Mouse (Mus musculus): ENCODE results near the gene Tpcn2. TPM values are rescaled to one million over a fixed set of nuclear protein-coding genes. Genes with fewer than 3 reads are reported as not detected.

Tpcn2 gene
- polyA plus RNA-seq, 1 experiment from 2014 or later = 4.6 TPM

DNA sequence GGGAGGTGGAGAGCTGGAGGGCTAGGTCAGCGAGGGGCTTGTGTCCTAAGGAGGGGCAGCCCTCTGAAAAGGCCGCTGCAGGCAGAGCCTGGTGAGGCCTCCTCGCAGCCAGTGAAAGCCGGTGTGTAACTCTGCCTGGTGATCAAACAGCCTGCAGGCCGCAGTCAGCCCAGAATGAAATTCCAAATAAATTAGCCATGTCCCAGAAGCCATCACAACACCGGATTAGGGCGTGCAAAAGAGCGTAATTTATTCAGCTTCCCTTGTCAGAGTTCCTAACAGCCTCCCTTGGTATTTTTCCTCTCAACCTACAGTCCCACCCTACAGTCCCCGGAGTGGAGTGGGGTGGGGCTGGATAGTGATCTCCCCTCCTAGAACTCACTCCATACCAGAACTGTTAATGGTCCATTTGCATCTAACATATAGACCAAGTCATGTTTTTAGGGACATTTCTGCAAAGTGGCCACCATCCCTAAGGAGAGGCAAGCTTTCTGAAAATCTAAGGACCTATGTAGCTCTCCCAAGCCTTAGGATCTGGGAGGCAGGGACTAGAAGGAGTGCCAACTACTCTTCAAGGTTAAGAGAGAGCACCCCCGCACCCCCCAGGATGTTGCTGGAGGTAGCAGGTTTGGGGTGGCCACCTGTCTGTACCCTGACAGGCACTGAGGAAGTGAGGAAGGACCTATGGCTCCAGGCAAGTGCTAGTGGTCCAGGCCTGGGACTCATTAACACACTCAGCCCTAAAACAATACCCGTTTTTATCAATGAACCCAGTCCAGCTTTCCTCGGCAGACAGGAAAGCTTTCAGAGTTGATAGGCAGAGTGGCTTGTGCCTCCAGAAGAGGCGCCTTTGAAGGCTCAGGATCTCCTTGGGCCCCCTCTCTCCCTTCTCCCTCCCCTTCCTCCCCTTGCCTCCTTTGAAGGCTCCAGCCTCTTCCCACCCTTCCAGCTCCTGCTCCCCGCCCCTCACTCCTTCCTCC lies 71.8 kb downstream of the Tpcn2 start:
- 37% methylated on average over 14 of the region's 14 CpGs for WGBS
- ATAC-seq (replicated peaks; ENCODE audit: insufficient number of reproducible peaks, insufficient read depth, low FRiP score, low read depth) = no peak
- no peaks in the 10 kb centered on the region for H3K9me3 ChIP-seq (replicated peaks)
- no peaks in the 10 kb centered on the region for H3K36me3 ChIP-seq
- no peak overlapping the region for H3K4me2 ChIP-seq
- no peak overlapping the region for H3K27ac ChIP-seq
- no peak overlapping the region for H3K4me3 ChIP-seq
- no peak overlapping the region for H3K9ac ChIP-seq
- H3K27me3 ChIP-seq = no peaks in the 10 kb centered on the region
- peaks cover 23% of the 10 kb centered on the region for H3K4me1 ChIP-seq (replicated peaks)

DNA sequence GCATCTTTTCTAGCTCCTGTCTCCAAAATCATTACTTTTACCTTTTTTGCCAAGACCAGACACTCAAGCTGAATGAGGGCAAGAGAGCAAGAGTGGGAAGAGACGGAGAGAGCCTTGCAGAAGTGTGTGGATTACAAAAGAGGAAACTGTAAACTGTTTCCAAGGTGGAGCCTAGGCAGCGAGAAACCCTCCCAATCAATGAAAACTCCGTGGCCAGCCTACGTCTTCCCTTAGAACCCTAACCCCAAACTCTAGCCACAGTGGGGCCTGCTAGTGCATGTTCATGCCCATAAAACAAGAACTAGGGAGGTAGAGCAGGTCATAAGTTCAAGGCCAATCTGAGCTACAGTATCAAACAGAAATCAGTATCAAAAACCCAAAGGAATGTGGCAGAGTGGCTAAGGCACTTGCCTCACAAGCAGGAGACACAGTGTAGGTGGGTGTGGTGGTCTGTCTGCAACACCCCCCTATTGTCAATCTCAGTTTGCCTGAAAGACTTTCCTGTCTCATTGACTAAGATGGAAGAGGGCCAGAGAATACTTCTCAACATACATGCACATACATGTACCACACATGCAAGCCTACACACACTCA lies 73.2 kb downstream of the Tpcn2 start:
- ATAC-seq (replicated peaks; ENCODE audit: insufficient number of reproducible peaks, insufficient read depth, low FRiP score, low read depth) = no peak
- 74% methylated on average over 4 of the region's 4 CpGs for WGBS

GRCm38 (mm10) chr7:145208006-145208405 lies 75.8 kb downstream of the Tpcn2 start, which contains the start of gene 1810010D01Rik:
1810010D01Rik (minus strand) TSS chr7:145208119.
- peaks cover 26% of the 10 kb centered on the region for H3K4me1 ChIP-seq (replicated peaks)
- no peak for ATAC-seq (replicated peaks; ENCODE audit: insufficient number of reproducible peaks, insufficient read depth, low FRiP score, low read depth)
- WGBS = 89% methylated on average over 4 of the region's 4 CpGs

More for the DNA sequence above, 73.2 kb downstream of the Tpcn2 start:
- Histone ChIP-seq H3K27ac (no peak overlapping the region), H3K27me3 (no peaks in the 10 kb centered on the region), H3K4me3 (no peak overlapping the region), H3K9ac (no peak overlapping the region), H3K36me3 (no peaks in the 10 kb centered on the region), H3K4me2 (no peak overlapping the region), H3K4me1 (replicated peaks) (peaks cover 26% of the 10 kb centered on the region), H3K9me3 (replicated peaks) (no peaks in the 10 kb centered on the region)

GRCm38 (mm10) chr7:145206801-145207200 lies 77.0 kb downstream of the Tpcn2 start:
- Histone ChIP-seq H3K4me2 (peak overlapping the region; percentile 52), H3K4me3 (no peak overlapping the region), H3K9ac (peak overlapping the region; percentile 49), H3K9me3 (replicated peaks) (no peaks in the 10 kb centered on the region), H3K4me1 (replicated peaks) (peaks cover 24% of the 10 kb centered on the region), H3K27ac (peak overlapping the region; percentile 91), H3K27me3 (no peaks in the 10 kb centered on the region), H3K36me3 (no peaks in the 10 kb centered on the region)
- WGBS = 71% methylated on average over 6 of the region's 6 CpGs
- ATAC-seq (replicated peaks; ENCODE audit: insufficient number of reproducible peaks, insufficient read depth, low FRiP score, low read depth) = no peak

More at GRCm38 (mm10) chr7:145208006-145208405, 75.8 kb downstream of the Tpcn2 start, which contains the start of gene 1810010D01Rik:
- Histone ChIP-seq H3K36me3 (no peaks in the 10 kb centered on the region), H3K9ac (peak within 1 kb of the TSS; percentile 49; the same call in 1 of the 2 replicates), H3K4me2 (no peak within 1 kb of the TSS), H3K27ac (peak within 1 kb of the TSS; percentile 91), H3K4me3 (no peak within 1 kb of the TSS), H3K9me3 (replicated peaks) (no peaks in the 10 kb centered on the region), H3K27me3 (no peaks in the 10 kb centered on the region)

GRCm38 (mm10) chr7:145206056-145206610 lies 77.7 kb downstream of the Tpcn2 start:
- ATAC-seq (replicated peaks; ENCODE audit: insufficient number of reproducible peaks, insufficient read depth, low FRiP score, low read depth) = peak; percentile 83
- Histone ChIP-seq H3K4me3 (peak overlapping the region; percentile 28), H3K9me3 (replicated peaks) (no peaks in the 10 kb centered on the region), H3K4me1 (replicated peaks) (peaks cover 20% of the 10 kb centered on the region), H3K27ac (peak overlapping the region; percentile 91), H3K36me3 (no peaks in the 10 kb centered on the region), H3K27me3 (no peaks in the 10 kb centered on the region), H3K9ac (peak overlapping the region; percentile 49), H3K4me2 (peak overlapping the region; percentile 52)
- 1% methylated on average over 34 of the region's 34 CpGs for WGBS

DNA sequence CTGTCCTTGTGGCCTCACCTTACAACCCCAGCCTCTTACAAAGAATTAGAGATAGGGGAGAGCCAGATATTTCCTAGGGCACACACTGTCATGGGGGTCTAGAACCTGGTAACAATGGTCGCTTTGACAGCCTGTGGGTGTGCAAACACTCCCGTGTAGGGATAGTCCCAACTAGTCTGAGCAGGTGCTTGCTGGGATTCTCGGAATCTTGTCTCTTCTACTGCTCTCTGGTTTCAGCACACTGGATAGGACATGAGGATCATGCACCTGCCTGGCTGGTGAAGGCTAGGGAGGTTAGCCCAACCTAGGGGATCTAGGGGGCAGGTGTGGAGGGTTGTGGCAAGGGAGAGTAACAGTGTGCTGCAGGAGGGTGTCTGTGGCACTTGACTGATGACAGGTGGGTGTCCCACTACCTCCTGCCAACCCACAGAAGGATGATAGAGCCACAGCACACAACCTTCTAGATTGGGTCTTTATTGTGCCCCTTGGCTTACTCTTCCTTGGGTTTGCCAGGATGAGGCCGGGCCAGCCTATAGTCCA lies 78.4 kb downstream of the Tpcn2 start:
- H3K36me3 ChIP-seq = no peaks in the 10 kb centered on the region
- H3K4me1 ChIP-seq (replicated peaks) = peaks cover 20% of the 10 kb centered on the region
- H3K27me3 ChIP-seq = no peaks in the 10 kb centered on the region
- H3K4me3 ChIP-seq = no peak overlapping the region
- H3K9me3 ChIP-seq (replicated peaks) = no peaks in the 10 kb centered on the region
- no peak overlapping the region for H3K4me2 ChIP-seq
- H3K9ac ChIP-seq = peak overlapping the region; percentile 49; the same call in 1 of the 2 replicates
- 83% methylated on average over 4 of the region's 4 CpGs for WGBS
- no peak for ATAC-seq (replicated peaks; ENCODE audit: insufficient number of reproducible peaks, insufficient read depth, low FRiP score, low read depth)
- H3K27ac ChIP-seq = peak overlapping the region; percentile 91

DNA sequence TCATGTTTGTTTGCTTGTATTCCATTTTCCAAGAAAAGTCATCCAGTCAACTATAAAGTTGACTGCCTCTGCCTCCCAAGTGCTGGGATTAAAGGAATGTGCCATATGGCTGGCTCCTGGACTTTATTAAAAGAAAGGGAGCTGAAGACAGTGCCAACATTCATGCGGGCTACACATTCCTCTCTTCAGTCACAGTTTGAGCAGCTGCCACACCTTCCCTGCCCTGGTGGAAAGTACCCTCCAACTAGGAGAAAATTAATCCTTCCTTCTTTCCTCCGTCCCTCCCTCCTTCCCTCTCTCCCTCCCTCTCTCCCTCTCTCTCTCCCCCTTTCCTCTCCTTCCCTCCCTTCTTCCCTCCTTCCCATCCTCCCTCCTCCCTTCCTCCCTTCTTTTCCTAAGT lies 84.1 kb downstream of the Tpcn2 start:
- Histone ChIP-seq H3K4me2 (no peak overlapping the region), H3K27ac (peak overlapping the region; percentile 89), H3K9ac (no peak overlapping the region), H3K9me3 (replicated peaks) (no peaks in the 10 kb centered on the region), H3K36me3 (no peaks in the 10 kb centered on the region), H3K4me1 (replicated peaks) (peaks cover 45% of the 10 kb centered on the region), H3K27me3 (no peaks in the 10 kb centered on the region), H3K4me3 (no peak overlapping the region)
- 36% methylated on average over 2 of the region's 2 CpGs for WGBS
- ATAC-seq (replicated peaks; ENCODE audit: insufficient number of reproducible peaks, insufficient read depth, low FRiP score, low read depth) = no peak

GRCm38 (mm10) chr7:145198223-145198714 lies 85.5 kb downstream of the Tpcn2 start:
- H3K4me2 ChIP-seq = peak overlapping the region; percentile 34
- H3K36me3 ChIP-seq = no peaks in the 10 kb centered on the region
- H3K27ac ChIP-seq = peak overlapping the region; percentile 89
- peak; percentile 74 for ATAC-seq (replicated peaks; ENCODE audit: insufficient number of reproducible peaks, insufficient read depth, low FRiP score, low read depth)
- WGBS = 11% methylated on average over 4 of the region's 4 CpGs
- no peaks in the 10 kb centered on the region for H3K27me3 ChIP-seq
- no peak overlapping the region for H3K9ac ChIP-seq
- H3K4me3 ChIP-seq = no peak overlapping the region
- peaks cover 54% of the 10 kb centered on the region for H3K4me1 ChIP-seq (replicated peaks)
- no peaks in the 10 kb centered on the region for H3K9me3 ChIP-seq (replicated peaks)

GRCm38 (mm10) chr7:145197711-145198110 lies 86.1 kb downstream of the Tpcn2 start:
- no peak overlapping the region for H3K9ac ChIP-seq
- no peak overlapping the region for H3K4me3 ChIP-seq
- H3K36me3 ChIP-seq = no peaks in the 10 kb centered on the region
- H3K27ac ChIP-seq = peak overlapping the region; percentile 89
- no peak for ATAC-seq (replicated peaks; ENCODE audit: insufficient number of reproducible peaks, insufficient read depth, low FRiP score, low read depth)
- 52% methylated on average over 3 of the region's 3 CpGs for WGBS
- H3K4me1 ChIP-seq (replicated peaks) = peaks cover 54% of the 10 kb centered on the region
- H3K4me2 ChIP-seq = no peak overlapping the region; the same call in 1 of the 2 replicates
- H3K9me3 ChIP-seq (replicated peaks) = no peaks in the 10 kb centered on the region
- no peaks in the 10 kb centered on the region for H3K27me3 ChIP-seq

- Histone ChIP-seq H3K4me2 (no peak overlapping the region), H3K27ac (peak overlapping the region; percentile 89; the same call in 1 of the 2 replicates), H3K4me3 (no peak overlapping the region), H3K36me3 (no peaks in the 10 kb centered on the region), H3K27me3 (no peaks in the 10 kb centered on the region), H3K9me3 (replicated peaks) (no peaks in the 10 kb centered on the region), H3K4me1 (replicated peaks) (peaks cover 54% of the 10 kb centered on the region), H3K9ac (no peak overlapping the region)
- WGBS = 67% methylated on average over 3 of the region's 3 CpGs
- ATAC-seq (replicated peaks; ENCODE audit: insufficient number of reproducible peaks, insufficient read depth, low FRiP score, low read depth) = no peak
These were observed 86.8 kb downstream of the Tpcn2 start for GRCm38 (mm10) chr7:145197042-145197441.

DNA sequence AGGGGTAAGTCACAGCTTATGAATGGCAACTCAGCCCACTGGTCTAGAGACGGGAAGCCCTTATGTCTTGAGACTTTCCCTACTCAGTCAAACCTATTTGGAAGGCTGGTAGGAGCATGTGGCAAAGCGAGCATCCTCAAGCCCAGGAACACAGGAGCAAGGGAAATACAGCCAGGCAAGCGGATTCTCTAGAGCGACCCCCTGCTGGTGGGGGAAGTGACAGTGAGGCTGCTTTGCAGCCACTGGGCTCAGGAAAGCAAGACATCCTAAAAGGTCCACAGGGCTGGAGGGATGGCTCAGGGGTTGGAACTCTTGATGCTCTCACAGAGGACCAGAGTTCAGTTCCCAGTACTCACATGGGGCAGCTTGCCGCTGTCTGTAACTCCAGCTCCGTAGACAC lies 87.5 kb downstream of the Tpcn2 start:
- peaks cover 54% of the 10 kb centered on the region for H3K4me1 ChIP-seq (replicated peaks)
- H3K9me3 ChIP-seq (replicated peaks) = no peaks in the 10 kb centered on the region
- WGBS = 91% methylated on average over 6 of the region's 6 CpGs

More for the DNA sequence above, 87.5 kb downstream of the Tpcn2 start:
- Histone ChIP-seq H3K4me2 (no peak overlapping the region), H3K36me3 (no peaks in the 10 kb centered on the region), H3K9ac (no peak overlapping the region), H3K27ac (no peak overlapping the region), H3K4me3 (no peak overlapping the region), H3K27me3 (no peaks in the 10 kb centered on the region)
- ATAC-seq (replicated peaks; ENCODE audit: insufficient number of reproducible peaks, insufficient read depth, low FRiP score, low read depth) = no peak
